Mouse (Mus musculus) cerebellum, adult 2 months (tissue): Measurements from ENCODE around the gene Cyb5b.

Source experiments
- CTCF ChIP-seq: fragments of 200-500 bp; IDR thresholded peaks from 2 replicates; pipeline ENCODE4 v1.5.1; 2011; ENCODE audit warnings: low read depth, mild to moderate bottlenecking, control low read depth, low read length, moderate library complexity, borderline replicate concordance; ENCODE audit not compliant: insufficient read depth
- POLR2A ChIP-seq: fragments of 200-500 bp; IDR thresholded peaks from 2 replicates; pipeline ENCODE4 v1.6.1; 2011; ENCODE audit warnings: low read length, control low read depth, borderline replicate concordance; ENCODE audit not compliant: insufficient read depth

GRCm38 (mm10) chr8:107233718-107234117 lies 83.3 kb downstream of the Cyb5b start:
- TF ChIP-seq CTCF (no peak), POLR2A (no peak)
